Mouse (Mus musculus) lung, postnatal 4 days (tissue): Measurements from ENCODE around the gene Lipt1.

Source experiments
- DNase-seq, 2 experiments: peaks; one replicate each; pipeline ENCODE4 v3.0.0; 2021

The Lipt1 gene

DNA sequence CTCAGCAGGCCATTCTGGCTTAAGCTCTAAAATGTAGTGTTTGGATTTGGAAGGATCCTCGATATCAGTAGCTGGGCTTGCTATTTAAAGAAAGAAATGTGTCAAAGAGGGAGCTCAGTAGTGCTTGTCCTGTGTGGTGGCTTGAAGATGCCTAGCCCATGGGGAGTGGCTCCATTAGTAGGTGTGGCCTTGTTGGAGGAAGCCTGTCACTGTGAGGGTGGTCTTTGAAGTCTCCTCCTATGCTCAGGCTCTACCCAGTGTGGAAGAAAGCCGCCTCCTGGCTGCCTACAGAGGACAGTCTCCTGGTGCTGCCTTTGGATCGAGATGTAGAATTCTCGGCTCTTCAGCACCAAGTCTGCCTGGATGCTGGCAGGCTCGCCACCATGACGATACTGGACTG lies 28.8 kb downstream of the Lipt1 start:
- DNase-seq, result no peak

DNA sequence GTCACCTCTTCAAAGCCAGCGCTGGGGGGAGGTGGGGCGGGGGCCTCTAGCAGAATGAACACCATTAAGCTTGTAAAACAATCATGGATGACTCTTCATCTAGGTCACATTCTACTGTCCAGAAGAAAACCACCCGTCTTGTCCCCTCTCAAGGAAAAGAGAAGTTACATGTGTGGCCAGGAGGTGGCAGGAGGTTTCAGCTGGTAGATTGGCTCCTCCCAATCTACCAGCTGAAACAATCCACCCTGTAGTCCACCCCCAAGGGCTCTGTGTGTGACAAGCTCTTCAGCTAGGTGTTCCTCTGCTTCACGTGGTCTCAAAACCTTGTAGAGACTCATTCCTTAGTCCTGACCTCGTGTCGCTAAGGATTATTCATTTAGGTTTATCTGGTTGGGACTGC lies 31.6 kb downstream of the Lipt1 start:
- DNase-seq, result peak in 1 of 2 experiments; percentile 62

DNA sequence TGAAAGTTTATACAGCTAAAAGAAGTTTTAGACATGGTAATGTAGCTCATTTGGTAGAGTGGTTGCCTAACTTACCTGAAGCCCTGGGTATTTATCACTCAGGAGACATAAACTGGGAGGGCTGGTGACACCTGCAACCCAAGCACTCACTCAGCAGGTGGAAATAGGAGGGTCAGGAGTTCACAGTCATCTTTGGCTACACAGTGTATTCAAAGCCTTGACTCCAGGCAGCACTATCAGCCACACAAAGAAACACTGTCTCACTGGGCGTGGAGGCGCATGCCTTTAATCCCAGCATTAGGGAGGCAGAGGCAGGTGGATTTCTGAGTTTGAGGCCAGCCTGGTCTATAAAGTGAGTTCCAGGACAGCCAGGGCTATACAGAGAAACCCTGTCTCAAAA lies 41.2 kb downstream of the Lipt1 start:
- no peak for DNase-seq

DNA sequence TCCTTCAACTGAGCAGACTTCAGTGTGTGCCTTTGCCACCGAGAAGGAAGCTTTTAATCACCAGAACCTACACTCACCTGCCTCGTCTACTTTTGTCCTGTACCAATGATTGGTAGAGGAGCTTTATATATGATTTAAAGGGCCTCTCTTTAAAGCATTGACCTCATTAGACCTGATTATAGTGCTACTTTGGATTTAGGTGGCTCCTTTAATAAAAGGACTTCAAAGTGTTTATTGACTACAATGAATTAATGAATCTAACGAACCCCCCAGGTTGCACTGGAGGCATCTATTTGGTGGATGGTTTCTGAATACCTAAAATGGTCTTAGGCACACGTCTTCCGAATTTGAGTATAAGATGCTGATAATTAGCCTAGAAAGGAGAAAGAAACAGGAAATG lies 44.9 kb downstream of the Lipt1 start, which contains the start of gene Lyg2:
Gene Lyg2 (minus strand): TSS at position 101 of the 400 bp plus-strand sequence.
- no peak for DNase-seq

DNA sequence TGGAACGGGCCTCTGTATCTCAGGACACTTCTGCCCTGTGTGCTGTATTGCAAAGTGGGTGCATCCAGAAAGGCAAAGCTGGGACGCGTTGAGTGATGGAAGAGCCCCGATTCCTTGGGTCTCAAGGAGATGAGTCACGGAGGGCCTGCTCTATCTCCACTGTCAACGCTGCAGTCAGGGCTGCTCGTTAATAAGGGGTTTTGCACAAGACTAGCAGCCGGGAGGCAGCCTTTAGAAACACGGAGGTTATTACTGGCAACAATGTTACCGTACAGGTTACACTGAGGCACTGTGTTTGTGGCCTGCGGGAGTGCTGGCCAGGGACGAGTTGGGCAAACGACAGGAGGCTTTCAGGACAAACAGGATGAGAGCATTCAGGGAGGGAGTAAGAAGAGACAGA lies 46.1 kb downstream of the Lipt1 start:
- DNase-seq, result no peak

DNA sequence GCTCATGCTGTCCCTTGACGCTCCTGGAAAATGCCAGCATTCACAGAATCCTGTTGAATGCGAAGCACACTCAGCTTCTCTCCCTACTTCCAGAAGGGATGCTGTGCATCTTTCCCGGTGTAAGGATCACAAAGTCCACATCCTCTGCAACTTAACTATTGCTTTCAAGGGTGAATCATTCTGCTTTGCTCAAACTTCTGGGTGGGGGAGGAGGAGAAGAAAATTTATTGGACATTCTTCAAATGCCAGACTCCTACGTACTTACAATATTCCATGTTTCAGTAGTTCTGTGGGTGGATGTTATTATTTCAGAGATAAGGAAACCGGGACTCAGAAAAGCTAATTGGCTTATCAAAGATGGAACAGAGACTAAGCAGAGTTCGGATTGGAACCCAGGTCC lies 46.6 kb downstream of the Lipt1 start:
- no peak for DNase-seq

DNA sequence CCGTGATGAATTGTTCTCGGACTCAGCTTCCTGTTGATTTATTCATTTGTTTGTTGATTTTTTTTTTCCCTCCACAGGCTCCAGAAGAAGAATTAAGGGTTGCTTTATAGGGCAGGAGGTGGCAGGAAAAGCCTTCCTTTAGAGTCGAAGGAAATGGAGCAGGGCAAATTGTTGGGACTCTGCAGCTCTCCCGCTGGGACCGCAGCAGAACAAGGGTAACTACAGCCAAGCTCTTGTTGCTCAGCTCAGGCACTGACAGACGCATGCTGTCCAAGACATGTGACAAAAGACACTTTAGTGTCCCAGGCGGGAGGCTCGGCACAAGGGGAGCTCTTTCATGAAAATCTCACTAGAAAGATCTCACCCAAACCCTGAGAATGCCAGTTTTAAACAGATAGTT lies 51.0 kb downstream of the Lipt1 start:
- no peak for DNase-seq
